Mouse (Mus musculus) neural tube, embryonic 12.5 days (tissue): ENCODE measurements around the gene Cd2ap. TPM values are rescaled to one million over a fixed set of nuclear protein-coding genes. Genes with fewer than 3 reads are reported as not detected.

Source experiments
- ATAC-seq: fragments of 200-750 bp; cut with Nextera tagmentation; 2 replicates; pipeline ENCODE4 v1.8.0; 2017; ENCODE audit warnings: low read depth, mild to moderate bottlenecking, moderate TSS enrichment, moderate library complexity; ENCODE audit not compliant: low FRiP score
- H3K27ac ChIP-seq: fragments of 300-500 bp; sonication (generic); 2 replicates; pipeline ENCODE4 v1.5.1; 2016
- H3K27me3 ChIP-seq: fragments of 300-500 bp; sonication (generic); replicated peaks from 2 replicates; pipeline ENCODE4 v1.6.1; 2016; ENCODE audit warnings: mild to moderate bottlenecking
- H3K36me3 ChIP-seq: fragments of 300-500 bp; sonication (generic); 2 replicates; pipeline ENCODE4 v1.6.1; 2016; ENCODE audit warnings: mild to moderate bottlenecking
- H3K4me1 ChIP-seq: fragments of 300-500 bp; sonication (generic); 2 replicates; pipeline ENCODE4 v1.6.1; 2016
- H3K4me2 ChIP-seq: fragments of 300-500 bp; sonication (generic); replicated peaks from 2 replicates; pipeline ENCODE4 v1.6.1; 2016; ENCODE audit warnings: mild to moderate bottlenecking
- H3K4me3 ChIP-seq: fragments of 300-500 bp; sonication (generic); 2 replicates; pipeline ENCODE4 v1.5.1; 2016
- H3K9ac ChIP-seq: fragments of 300-500 bp; sonication (generic); 2 replicates; pipeline ENCODE4 v1.6.1; 2016; ENCODE audit warnings: mild to moderate bottlenecking
- H3K9me3 ChIP-seq: fragments of 300-500 bp; sonication (generic); 2 replicates; pipeline ENCODE4 v1.6.1; 2016; ENCODE audit warnings: mild to moderate bottlenecking
- WGBS: fragments of 180-500 bp; shearing (Covaris S2); methylation state at CpG from one replicate; pipeline ENCODE4 v1.1.7; 2016; 5-methylcytosine and 5-hydroxymethylcytosine counted together
- polyA plus RNA-seq: library from polyadenylated mRNA; unstranded; fragments of >200 nt; fragmentation: Nextera tagmentation; extraction: Ambion mirVana; gene quantifications from 2 replicates; pipeline ENCODE4 v1.2.1, GENCODE M21; 2016

The Cd2ap gene
- polyA plus RNA-seq, 1 experiment from 2014 or later = 16.1 TPM

- H3K9ac ChIP-seq = no peak overlapping the region
- H3K4me2 ChIP-seq = no peak overlapping the region
- no peak overlapping the region for H3K4me3 ChIP-seq
- H3K27me3 ChIP-seq = no peaks in the 10 kb centered on the region
- ATAC-seq = no peak
- H3K27ac ChIP-seq = no peak overlapping the region
- 88% methylated on average over 2 of the region's 2 CpGs for WGBS
- H3K9me3 ChIP-seq = no peaks in the 10 kb centered on the region
- no peaks in the 10 kb centered on the region for H3K4me1 ChIP-seq
- peaks cover 14% of the 10 kb centered on the region for H3K36me3 ChIP-seq
These were observed 29.4 kb downstream of the Cd2ap start for GRCm38 (mm10) chr17:42847108-42847507.

GRCm38 (mm10) chr17:42837193-42837592 lies 39.3 kb downstream of the Cd2ap start:
- H3K27me3 ChIP-seq = no peaks in the 10 kb centered on the region
- no peak overlapping the region for H3K4me2 ChIP-seq
- no peaks in the 10 kb centered on the region for H3K9me3 ChIP-seq
- ATAC-seq = no peak
- H3K36me3 ChIP-seq = no peaks in the 10 kb centered on the region
- H3K4me3 ChIP-seq = no peak overlapping the region
- H3K27ac ChIP-seq = no peak overlapping the region
- 92% methylated on average over 2 of the region's 2 CpGs for WGBS
- H3K9ac ChIP-seq = no peak overlapping the region
- no peaks in the 10 kb centered on the region for H3K4me1 ChIP-seq

- Histone ChIP-seq H3K4me2 (no peak overlapping the region), H3K4me1 (no peaks in the 10 kb centered on the region), H3K4me3 (no peak overlapping the region), H3K9me3 (no peaks in the 10 kb centered on the region), H3K9ac (no peak overlapping the region), H3K27ac (no peak overlapping the region), H3K36me3 (peaks cover 11% of the 10 kb centered on the region; the same call in 1 of the 2 replicates), H3K27me3 (no peaks in the 10 kb centered on the region)
- no peak for ATAC-seq
- WGBS = 93% methylated on average over 8 of the region's 8 CpGs
These were observed 53.7 kb downstream of the Cd2ap start for GRCm38 (mm10) chr17:42822787-42823186.

- Histone ChIP-seq H3K4me2 (no peak overlapping the region), H3K9ac (no peak overlapping the region), H3K9me3 (no peaks in the 10 kb centered on the region), H3K4me3 (no peak overlapping the region), H3K4me1 (no peaks in the 10 kb centered on the region), H3K27me3 (no peaks in the 10 kb centered on the region), H3K36me3 (peaks cover 4% of the 10 kb centered on the region; the same call in 1 of the 2 replicates), H3K27ac (no peak overlapping the region)
- ATAC-seq = no peak
- 95% methylated on average over 3 of the region's 3 CpGs for whole genome bisulfite sequencing
These were observed 61.1 kb downstream of the Cd2ap start for GRCm38 (mm10) chr17:42815374-42815773.

GRCm38 (mm10) chr17:42792412-42792975 lies 84.0 kb downstream of the Cd2ap start:
- Histone ChIP-seq H3K4me2 (no peak overlapping the region), H3K27ac (no peak overlapping the region), H3K4me3 (no peak overlapping the region), H3K4me1 (no peaks in the 10 kb centered on the region), H3K36me3 (peaks cover 9% of the 10 kb centered on the region), H3K27me3 (no peaks in the 10 kb centered on the region), H3K9ac (no peak overlapping the region), H3K9me3 (no peaks in the 10 kb centered on the region)
- WGBS = 87% methylated on average over 2 of the region's 2 CpGs
- no peak for ATAC-seq

- Histone ChIP-seq H3K4me2 (no peak overlapping the region), H3K9me3 (no peaks in the 10 kb centered on the region), H3K36me3 (peaks cover 3% of the 10 kb centered on the region; the same call in 1 of the 2 replicates), H3K27ac (no peak overlapping the region), H3K27me3 (no peaks in the 10 kb centered on the region), H3K4me1 (no peaks in the 10 kb centered on the region), H3K4me3 (no peak overlapping the region), H3K9ac (no peak overlapping the region)
- WGBS = 85% methylated on average over 1 of the region's 1 CpGs
- no peak for ATAC-seq
These were observed 85.7 kb downstream of the Cd2ap start for GRCm38 (mm10) chr17:42790787-42791186.

- 78% methylated on average over 2 of the region's 2 CpGs for WGBS
- H3K9ac ChIP-seq = no peak overlapping the region
These were observed 86.7 kb downstream of the Cd2ap start for GRCm38 (mm10) chr17:42789723-42790122.

GRCm38 (mm10) chr17:42788686-42789453 lies 87.6 kb downstream of the Cd2ap start:
- Histone ChIP-seq H3K27ac (no peak overlapping the region), H3K4me2 (no peak overlapping the region), H3K9ac (no peak overlapping the region), H3K27me3 (no peaks in the 10 kb centered on the region), H3K4me3 (no peak overlapping the region), H3K4me1 (no peaks in the 10 kb centered on the region), H3K36me3 (peaks cover 3% of the 10 kb centered on the region; the same call in 1 of the 2 replicates), H3K9me3 (no peaks in the 10 kb centered on the region)
- no peak for ATAC-seq
- 93% methylated on average over 5 of the region's 5 CpGs for WGBS

More at GRCm38 (mm10) chr17:42789723-42790122, 86.7 kb downstream of the Cd2ap start:
- H3K36me3 ChIP-seq = peaks cover 3% of the 10 kb centered on the region; the same call in 1 of the 2 replicates
- H3K4me3 ChIP-seq = no peak overlapping the region
- no peaks in the 10 kb centered on the region for H3K4me1 ChIP-seq
- H3K27ac ChIP-seq = no peak overlapping the region
- H3K9me3 ChIP-seq = no peaks in the 10 kb centered on the region
- no peak for ATAC-seq
- no peak overlapping the region for H3K4me2 ChIP-seq
- H3K27me3 ChIP-seq = no peaks in the 10 kb centered on the region

GRCm38 (mm10) chr17:42782156-42782757 lies 94.2 kb downstream of the Cd2ap start:
- H3K36me3 ChIP-seq = no peaks in the 10 kb centered on the region
- H3K4me3 ChIP-seq = no peak overlapping the region
- H3K27ac ChIP-seq = no peak overlapping the region
- no peaks in the 10 kb centered on the region for H3K4me1 ChIP-seq
- peak; percentile 92 for ATAC-seq
- H3K9ac ChIP-seq = no peak overlapping the region
- WGBS = 57% methylated on average over 7 of the region's 7 CpGs
- H3K27me3 ChIP-seq = no peaks in the 10 kb centered on the region
- no peak overlapping the region for H3K4me2 ChIP-seq
- H3K9me3 ChIP-seq = no peaks in the 10 kb centered on the region

- H3K36me3 ChIP-seq = no peaks in the 10 kb centered on the region
- WGBS = 58% methylated on average over 2 of the region's 2 CpGs
- no peak for ATAC-seq
These were observed 122.7 kb downstream of the Cd2ap start for GRCm38 (mm10) chr17:42753791-42754190.

GRCm38 (mm10) chr17:42752173-42752572 lies 124.3 kb downstream of the Cd2ap start:
- no peak overlapping the region for H3K4me3 ChIP-seq
- H3K4me1 ChIP-seq = no peaks in the 10 kb centered on the region
- H3K9ac ChIP-seq = no peak overlapping the region
- 91% methylated on average over 2 of the region's 2 CpGs for WGBS
- no peaks in the 10 kb centered on the region for H3K27me3 ChIP-seq
- ATAC-seq = no peak
- H3K27ac ChIP-seq = no peak overlapping the region
- no peak overlapping the region for H3K4me2 ChIP-seq
- H3K36me3 ChIP-seq = no peaks in the 10 kb centered on the region
- no peaks in the 10 kb centered on the region for H3K9me3 ChIP-seq

More at GRCm38 (mm10) chr17:42753791-42754190, 122.7 kb downstream of the Cd2ap start:
- Histone ChIP-seq H3K4me3 (no peak overlapping the region), H3K9me3 (no peaks in the 10 kb centered on the region), H3K4me1 (no peaks in the 10 kb centered on the region), H3K27ac (no peak overlapping the region), H3K9ac (no peak overlapping the region), H3K4me2 (no peak overlapping the region), H3K27me3 (no peaks in the 10 kb centered on the region)

GRCm38 (mm10) chr17:42745657-42746420 lies 130.6 kb downstream of the Cd2ap start:
- no peaks in the 10 kb centered on the region for H3K36me3 ChIP-seq
- H3K4me2 ChIP-seq = no peak overlapping the region
- no peak overlapping the region for H3K9ac ChIP-seq
- no peak overlapping the region for H3K27ac ChIP-seq
- no peak overlapping the region for H3K4me3 ChIP-seq
- ATAC-seq = no peak
- no peaks in the 10 kb centered on the region for H3K27me3 ChIP-seq
- 87% methylated on average over 6 of the region's 6 CpGs for WGBS
- H3K4me1 ChIP-seq = no peaks in the 10 kb centered on the region
- H3K9me3 ChIP-seq = no peaks in the 10 kb centered on the region
